Mouse (Mus musculus) neural tube, embryonic 14.5 days (tissue): ENCODE measurements around the gene Myo1d. TPM values are rescaled to one million over a fixed set of nuclear protein-coding genes. Genes with fewer than 3 reads are reported as not detected.

Source experiments
- ATAC-seq: fragments of 200-750 bp; cut with Nextera tagmentation; 2 replicates; pipeline ENCODE4 v1.8.0; 2017; ENCODE audit warnings: low read depth, mild to moderate bottlenecking, moderate TSS enrichment, moderate library complexity
- H3K27ac ChIP-seq: fragments of 300-500 bp; sonication (generic); 2 replicates; pipeline ENCODE4 v1.5.1; 2014; ENCODE audit warnings: low read depth, mild to moderate bottlenecking, control low read depth, low read length, moderate library complexity, mixed read lengths
- H3K27me3 ChIP-seq: fragments of 300-500 bp; sonication (generic); 2 replicates; pipeline ENCODE4 v1.6.1; 2014; ENCODE audit warnings: low read length; ENCODE audit not compliant: control insufficient read depth, insufficient read depth
- H3K36me3 ChIP-seq: fragments of 300-500 bp; sonication (generic); 2 replicates; pipeline ENCODE4 v1.6.1; 2014; ENCODE audit warnings: low read length, mixed read lengths; ENCODE audit not compliant: control insufficient read depth, insufficient read depth
- H3K4me1 ChIP-seq: fragments of 300-500 bp; sonication (generic); 2 replicates; pipeline ENCODE4 v1.6.1; 2014; ENCODE audit warnings: low read length; ENCODE audit not compliant: control insufficient read depth, insufficient read depth
- H3K4me2 ChIP-seq: fragments of 300-500 bp; sonication (generic); 2 replicates; pipeline ENCODE4 v1.6.1; 2014; ENCODE audit warnings: mild to moderate bottlenecking, low read depth, low read length, control low read depth
- H3K4me3 ChIP-seq: fragments of 300-500 bp; sonication (generic); 2 replicates; pipeline ENCODE4 v1.5.1; 2014; ENCODE audit warnings: low read depth, low read length, control low read depth, mixed read lengths
- H3K9ac ChIP-seq: fragments of 300-500 bp; sonication (generic); replicated peaks from 2 replicates; pipeline ENCODE4 v1.6.1; 2014; ENCODE audit warnings: low read depth, mild to moderate bottlenecking, control low read depth, low read length, mixed read lengths
- H3K9me3 ChIP-seq: fragments of 300-500 bp; sonication (generic); 2 replicates; pipeline ENCODE4 v1.6.1; 2016; ENCODE audit warnings: low read length; ENCODE audit not compliant: control insufficient read depth
- WGBS: fragments of 180-500 bp; shearing (Covaris S2); extraction: QIAGEN DNeasy Blood & Tissue Kit; methylation state at CpG from one replicate; pipeline ENCODE4 v1.1.7; 2014; 5-methylcytosine and 5-hydroxymethylcytosine counted together
- polyA plus RNA-seq: library from polyadenylated mRNA; unstranded; fragments of >200 nt; fragmentation: Nextera tagmentation; extraction: Ambion mirVana; gene quantifications from 2 replicates; pipeline ENCODE4 v1.2.1, GENCODE M21; 2014

Myo1d gene
- polyA plus RNA-seq, 1 experiment from 2014 or later = 2.4 TPM

GRCm38 (mm10) chr11:80809666-80809992 is 29.8 kb upstream of the Myo1d start:
- Histone ChIP-seq H3K4me3 (peak overlapping the region; percentile 49; the same call in 1 of the 2 replicates), H3K4me2 (peak overlapping the region; percentile 91), H3K36me3 (no peaks in the 10 kb centered on the region), H3K9ac (peak overlapping the region; percentile 62; the same call in 1 of the 2 replicates), H3K9me3 (no peaks in the 10 kb centered on the region), H3K4me1 (peaks cover 12% of the 10 kb centered on the region; the same call in 1 of the 2 replicates), H3K27me3 (no peaks in the 10 kb centered on the region), H3K27ac (no peak overlapping the region)
- peak; percentile 9; the same call in 1 of the 2 replicates for ATAC-seq
- 42% methylated on average over 5 of the region's 6 CpGs for WGBS

- Histone ChIP-seq H3K27me3 (no peaks in the 10 kb centered on the region), H3K4me3 (no peak overlapping the region), H3K36me3 (no peaks in the 10 kb centered on the region), H3K27ac (no peak overlapping the region), H3K4me2 (no peak overlapping the region), H3K4me1 (peaks cover 12% of the 10 kb centered on the region; the same call in 1 of the 2 replicates), H3K9ac (no peak overlapping the region), H3K9me3 (no peaks in the 10 kb centered on the region)
- WGBS = 74% methylated on average over 6 of the region's 6 CpGs
- ATAC-seq = no peak
Observed at GRCm38 (mm10) chr11:80808551-80809070, 28.8 kb upstream of the Myo1d start.

GRCm38 (mm10) chr11:80802706-80803105 is 22.9 kb upstream of the Myo1d start:
- 51% methylated on average over 3 of the region's 3 CpGs for WGBS
- Histone ChIP-seq H3K27ac (no peak overlapping the region), H3K9ac (no peak overlapping the region), H3K9me3 (no peaks in the 10 kb centered on the region), H3K4me1 (no peaks in the 10 kb centered on the region), H3K27me3 (no peaks in the 10 kb centered on the region), H3K4me3 (no peak overlapping the region), H3K36me3 (no peaks in the 10 kb centered on the region), H3K4me2 (no peak overlapping the region)
- ATAC-seq = no peak

GRCm38 (mm10) chr11:80799979-80800378 is 20.2 kb upstream of the Myo1d start:
- Histone ChIP-seq H3K4me1 (no peaks in the 10 kb centered on the region), H3K9me3 (no peaks in the 10 kb centered on the region), H3K27ac (no peak overlapping the region), H3K27me3 (no peaks in the 10 kb centered on the region), H3K9ac (no peak overlapping the region), H3K4me3 (no peak overlapping the region), H3K4me2 (no peak overlapping the region), H3K36me3 (no peaks in the 10 kb centered on the region)
- no peak for ATAC-seq
- WGBS = 43% methylated on average over 3 of the region's 3 CpGs

DNA sequence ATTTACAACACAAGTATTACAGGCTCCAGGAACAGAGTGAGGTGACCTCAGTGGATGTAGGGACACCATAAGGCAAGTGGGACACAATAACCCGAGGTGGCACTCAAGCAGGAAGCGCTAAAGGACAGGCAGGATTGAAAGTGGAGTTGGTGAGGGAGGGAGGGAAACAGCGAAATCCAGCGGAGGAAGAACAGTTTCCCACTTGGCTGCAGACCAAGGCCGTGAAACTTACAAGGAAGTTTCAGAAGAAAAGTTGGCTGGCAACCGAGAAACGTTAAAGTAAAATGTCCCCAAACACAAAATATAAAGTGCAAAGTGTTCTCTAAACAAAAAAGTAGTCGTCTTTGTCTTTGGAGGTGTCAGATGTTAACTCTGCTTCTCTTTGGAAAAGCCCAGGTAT is 15.6 kb upstream of the Myo1d start:
- Histone ChIP-seq H3K4me1 (no peaks in the 10 kb centered on the region), H3K4me3 (no peak overlapping the region), H3K9ac (no peak overlapping the region), H3K27me3 (no peaks in the 10 kb centered on the region), H3K27ac (no peak overlapping the region), H3K36me3 (no peaks in the 10 kb centered on the region), H3K4me2 (no peak overlapping the region), H3K9me3 (no peaks in the 10 kb centered on the region)
- ATAC-seq = no peak
- 79% methylated on average over 8 of the region's 8 CpGs for WGBS

- Histone ChIP-seq H3K36me3 (no peaks in the 10 kb centered on the region), H3K4me1 (no peaks in the 10 kb centered on the region), H3K9ac (no peak overlapping the region), H3K4me2 (no peak overlapping the region), H3K9me3 (no peaks in the 10 kb centered on the region), H3K4me3 (no peak overlapping the region), H3K27me3 (no peaks in the 10 kb centered on the region), H3K27ac (no peak overlapping the region)
- ATAC-seq = no peak
- WGBS = 90% methylated on average over 4 of the region's 4 CpGs
Observed at GRCm38 (mm10) chr11:80794290-80794689, 14.5 kb upstream of the Myo1d start.

GRCm38 (mm10) chr11:80793386-80793785 is 13.6 kb upstream of the Myo1d start:
- no peaks in the 10 kb centered on the region for H3K9me3 ChIP-seq
- 89% methylated on average over 4 of the region's 4 CpGs for WGBS
- no peaks in the 10 kb centered on the region for H3K36me3 ChIP-seq
- H3K27ac ChIP-seq = no peak overlapping the region
- no peaks in the 10 kb centered on the region for H3K4me1 ChIP-seq
- no peak overlapping the region for H3K4me2 ChIP-seq
- no peak for ATAC-seq
- no peak overlapping the region for H3K4me3 ChIP-seq
- H3K9ac ChIP-seq = no peak overlapping the region
- H3K27me3 ChIP-seq = no peaks in the 10 kb centered on the region

- H3K4me2 ChIP-seq = no peak overlapping the region
- no peaks in the 10 kb centered on the region for H3K27me3 ChIP-seq
- H3K9me3 ChIP-seq = no peaks in the 10 kb centered on the region
- H3K27ac ChIP-seq = no peak overlapping the region
- no peak for ATAC-seq
- H3K4me3 ChIP-seq = no peak overlapping the region
- no peak overlapping the region for H3K9ac ChIP-seq
- H3K36me3 ChIP-seq = no peaks in the 10 kb centered on the region
- 81% methylated on average over 3 of the region's 3 CpGs for WGBS
- H3K4me1 ChIP-seq = no peaks in the 10 kb centered on the region
Observed at GRCm38 (mm10) chr11:80791677-80792432, 12.0 kb upstream of the Myo1d start.

DNA sequence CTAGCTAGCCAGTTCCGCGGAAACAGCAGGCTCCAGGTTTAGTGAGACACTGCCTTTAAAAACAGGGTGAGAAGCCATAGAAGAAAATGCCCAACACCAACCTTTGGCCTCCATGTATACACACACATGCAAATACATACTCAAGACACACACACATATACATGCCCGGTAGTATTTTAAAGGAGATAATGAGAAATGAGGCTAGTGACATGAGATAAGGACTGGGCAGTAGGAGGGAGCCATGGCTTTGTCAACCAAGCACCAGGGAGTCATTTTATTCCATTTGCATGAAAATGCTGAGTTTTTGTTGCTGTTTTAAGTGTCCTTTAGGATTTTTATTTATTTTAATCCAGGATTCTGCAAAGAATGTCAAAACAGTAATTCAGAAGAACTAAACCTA is 10.6 kb upstream of the Myo1d start:
- no peaks in the 10 kb centered on the region for H3K27me3 ChIP-seq
- no peak overlapping the region for H3K4me3 ChIP-seq
- no peaks in the 10 kb centered on the region for H3K4me1 ChIP-seq
- H3K9me3 ChIP-seq = no peaks in the 10 kb centered on the region
- no peak for ATAC-seq
- H3K9ac ChIP-seq = no peak overlapping the region
- H3K4me2 ChIP-seq = no peak overlapping the region
- 63% methylated on average over 3 of the region's 3 CpGs for WGBS
- H3K36me3 ChIP-seq = no peaks in the 10 kb centered on the region
- no peak overlapping the region for H3K27ac ChIP-seq
